Mouse (Mus musculus) spleen, postnatal 0 days (tissue): ENCODE results near the gene Gm13288. TPM values are rescaled to one million over a fixed set of nuclear protein-coding genes. Genes with fewer than 3 reads are reported as not detected.

Experiments
- polyA plus RNA-seq: library from polyadenylated mRNA; unstranded; fragments of >200 nt; fragmentation: Nextera tagmentation; extraction: Ambion mirVana; gene quantifications from 2 replicates; pipeline ENCODE4 v1.2.1, GENCODE M21; 2015

The Gm13288 gene
- polyA plus RNA-seq, 1 experiment from 2014 or later = not detected

Other genes with a start within 250 kb of the Gm13288 start
- not detected in 2 replicates for gene Ifna15, start 247.3 kb upstream of the Gm13288 start, polyA plus RNA-seq
- gene Ifna14, start 233.7 kb upstream of the Gm13288 start, polyA plus RNA-seq = not detected in 2 replicates
- gene Ifna9, start 213.1 kb upstream of the Gm13288 start, polyA plus RNA-seq = not detected in 2 replicates
- gene Ifna12, start 202.2 kb upstream of the Gm13288 start, polyA plus RNA-seq = not detected in 2 replicates
- not detected in 2 replicates for gene C87499, start 171.1 kb upstream of the Gm13288 start, polyA plus RNA-seq
- not detected in 2 replicates for gene Ifna13, start 161.1 kb upstream of the Gm13288 start, polyA plus RNA-seq
- not detected in 2 replicates for gene Ifna16, start 128.6 kb upstream of the Gm13288 start, polyA plus RNA-seq
- not detected in 2 replicates for gene Ifna2, start 121.6 kb upstream of the Gm13288 start, polyA plus RNA-seq
- gene Ifnab, start 114.2 kb upstream of the Gm13288 start, polyA plus RNA-seq = not detected in 2 replicates
- 0.17 and 0.38 TPM in 2 replicates for gene Gm26566, start 83.7 kb upstream of the Gm13288 start, polyA plus RNA-seq
- 23.7 and 28.8 TPM in 2 replicates for gene Klhl9, start 83.1 kb upstream of the Gm13288 start, polyA plus RNA-seq
- not detected in 2 replicates for gene Gm13271, start 50.7 kb upstream of the Gm13288 start, polyA plus RNA-seq
- 0.17 and 0.19 TPM in 2 replicates for gene Gm13283, start 45.4 kb upstream of the Gm13288 start, polyA plus RNA-seq
- gene Gm13290, start 31.7 kb upstream of the Gm13288 start, polyA plus RNA-seq = not detected in 2 replicates
- gene Gm13289, start 28.6 kb upstream of the Gm13288 start, polyA plus RNA-seq = not detected in 2 replicates
- gene Gm13272, start 25.7 kb upstream of the Gm13288 start, polyA plus RNA-seq = not detected in 2 replicates
- 0.33 TPM in 1 of 2 replicates, not detected in the other for gene Ifnz, start 23.4 kb upstream of the Gm13288 start, polyA plus RNA-seq
- not detected in 2 replicates for gene Gm13276, start 19.8 kb upstream of the Gm13288 start, polyA plus RNA-seq
- not detected in 2 replicates for gene Gm13277, start 16.9 kb upstream of the Gm13288 start, polyA plus RNA-seq
- gene Gm13278, start 14.0 kb upstream of the Gm13288 start, polyA plus RNA-seq = not detected in 2 replicates
- not detected in 2 replicates for gene Gm13275, start 11.0 kb upstream of the Gm13288 start, polyA plus RNA-seq
- gene Gm13279, start 8.1 kb upstream of the Gm13288 start, polyA plus RNA-seq = not detected in 2 replicates
- 0.79 TPM in 1 of 2 replicates, not detected in the other for gene Gm13285, start 5.9 kb upstream of the Gm13288 start, polyA plus RNA-seq
- not detected in 2 replicates for gene Gm13287, start 2.3 kb upstream of the Gm13288 start, polyA plus RNA-seq
- gene Ifna7, start 10.7 kb downstream of the Gm13288 start, polyA plus RNA-seq = not detected in 2 replicates
- not detected in 2 replicates for gene Ifna11, start 14.4 kb downstream of the Gm13288 start, polyA plus RNA-seq
- not detected in 2 replicates for gene Ifna6, start 21.9 kb downstream of the Gm13288 start, polyA plus RNA-seq
- gene Ifna5, start 30.0 kb downstream of the Gm13288 start, polyA plus RNA-seq = not detected in 2 replicates
- not detected in 2 replicates for gene Ifna4, start 36.3 kb downstream of the Gm13288 start, polyA plus RNA-seq
- gene Ifna1, start 44.6 kb downstream of the Gm13288 start, polyA plus RNA-seq = not detected in 2 replicates
- not detected in 2 replicates for gene Ifne, start 74.7 kb downstream of the Gm13288 start, polyA plus RNA-seq